Mouse (Mus musculus) heart, postnatal 0 days (tissue): ENCODE measurements around the gene Dapk3. TPM values are rescaled to one million over a fixed set of nuclear protein-coding genes. Genes with fewer than 3 reads are reported as not detected.

Source experiments
- ATAC-seq: fragments of 200-750 bp; cut with Nextera tagmentation; 2 replicates; pipeline ENCODE4 v1.8.0; 2017; ENCODE audit warnings: low read depth, moderate number of reproducible peaks, moderate library complexity; ENCODE audit not compliant: insufficient read depth
- DNase-seq: peaks from one replicate; pipeline ENCODE4 v3.0.0-alpha.2; 2016; ENCODE audit warnings: low spot score
- H3K27ac ChIP-seq: fragments of 300-500 bp; sonication (generic); 2 replicates; pipeline ENCODE4 v1.5.1; 2014; ENCODE audit warnings: low read depth, mild to moderate bottlenecking
- H3K27me3 ChIP-seq: fragments of 300-500 bp; sonication (generic); 2 replicates; pipeline ENCODE4 v1.6.1; 2014; ENCODE audit warnings: low read length, mixed read lengths; ENCODE audit not compliant: control insufficient read depth, insufficient read depth
- H3K36me3 ChIP-seq: fragments of 300-500 bp; sonication (generic); replicated peaks from 2 replicates; pipeline ENCODE4 v1.6.1; 2014; ENCODE audit warnings: low read length, mixed read lengths; ENCODE audit not compliant: control insufficient read depth, insufficient read depth
- H3K4me1 ChIP-seq: fragments of 300-500 bp; sonication (generic); 2 replicates; pipeline ENCODE4 v1.6.1; 2014; ENCODE audit warnings: antibody characterized with exemption; ENCODE audit not compliant: control insufficient read depth, insufficient read depth
- H3K4me2 ChIP-seq: fragments of 300-500 bp; sonication (generic); 2 replicates; pipeline ENCODE4 v1.6.1; 2014; ENCODE audit warnings: low read depth, mild to moderate bottlenecking, low read length, moderate library complexity
- H3K4me3 ChIP-seq: fragments of 300-500 bp; sonication (generic); 2 replicates; pipeline ENCODE4 v1.5.1; 2014; ENCODE audit warnings: low read depth, low read length
- H3K9ac ChIP-seq: fragments of 300-500 bp; sonication (generic); replicated peaks from 2 replicates; pipeline ENCODE4 v1.6.1; 2014; ENCODE audit warnings: low read depth, low read length, mixed read lengths
- H3K9me3 ChIP-seq: fragments of 300-500 bp; sonication (generic); replicated peaks from 2 replicates; pipeline ENCODE4 v1.6.1; 2016; ENCODE audit warnings: low read length; ENCODE audit not compliant: control insufficient read depth
- CTCF ChIP-seq: IDR thresholded peaks from 2 replicates; pipeline ENCODE4 v1.5.1; 2016; ENCODE audit warnings: antibody characterized with exemption, control low read depth, low read depth
- EP300 ChIP-seq: IDR thresholded peaks from 2 replicates; pipeline ENCODE4 v1.6.1; 2016; ENCODE audit warnings: antibody characterized with exemption, low read depth
- WGBS: fragments of 180-500 bp; shearing (Covaris S2); extraction: QIAGEN DNeasy Blood & Tissue Kit; methylation state at CpG from one replicate; pipeline ENCODE4 v1.1.7; 2014; 5-methylcytosine and 5-hydroxymethylcytosine counted together
- polyA plus RNA-seq: library from polyadenylated mRNA; unstranded; fragments of >200 nt; fragmentation: Nextera tagmentation; extraction: Ambion mirVana; gene quantifications from 2 replicates; pipeline ENCODE4 v1.2.1, GENCODE M21; 2015
- total RNA-seq: library from RNA; depleted of rRNA; stranded (reverse); fragments of >200 nt; gene quantifications from 2 replicates; pipeline ENCODE4 v1.2.3, GENCODE M21; 2014; ENCODE audit warnings: low replicate concordance

The Dapk3 gene
- total and polyA plus RNA-seq, 2 experiments from 2014 or later, result 29.0 to 72.7 TPM

GRCm38 (mm10) chr10:81191342-81191982 lies 8.7 kb downstream of the Dapk3 start:
- no peak for DNase-seq
- Histone ChIP-seq H3K9me3 (no peaks in the 10 kb centered on the region), H3K36me3 (peaks cover 22% of the 10 kb centered on the region; the same call in 1 of the 2 replicates), H3K9ac (no peak overlapping the region), H3K27me3 (no peaks in the 10 kb centered on the region), H3K4me2 (peak overlapping the region; percentile 69; the same call in 1 of the 2 replicates), H3K27ac (peak overlapping the region; percentile 98), H3K4me3 (no peak overlapping the region), H3K4me1 (peaks cover 14% of the 10 kb centered on the region; the same call in 1 of the 2 replicates)
- ATAC-seq, result no peak
- TF ChIP-seq CTCF (no peak), EP300 (no peak)
- 74% methylated on average over 18 of the region's 18 CpGs for WGBS

- Histone ChIP-seq H3K4me1 (peaks cover 14% of the 10 kb centered on the region; the same call in 1 of the 2 replicates), H3K9ac (peak overlapping the region; percentile 55), H3K4me2 (peak overlapping the region; percentile 69), H3K9me3 (no peaks in the 10 kb centered on the region), H3K27me3 (no peaks in the 10 kb centered on the region), H3K27ac (peak overlapping the region; percentile 98), H3K36me3 (0 out of 2 replicates have a peak, but pooled peaks cover 12% of the 10 kb centered on the region), H3K4me3 (peak overlapping the region; percentile 54)
- TF ChIP-seq EP300 (no peak), CTCF (no peak)
- ATAC-seq (peak; percentile 70), DNase-seq (peak; percentile 90)
- under 1% methylated on average over 91 of the region's 93 CpGs for WGBS
These were observed 9.6 kb downstream of the Dapk3 start for GRCm38 (mm10) chr10:81192270-81192967.

GRCm38 (mm10) chr10:81192968-81193501 lies 10.2 kb downstream of the Dapk3 start:
- ATAC-seq, result 0 out of 2 replicates have a peak, but pooled peaks have one; percentile 0
- Histone ChIP-seq H3K27ac (peak overlapping the region; percentile 98), H3K36me3 (0 out of 2 replicates have a peak, but pooled peaks cover 6% of the 10 kb centered on the region), H3K9me3 (no peaks in the 10 kb centered on the region), H3K4me3 (peak overlapping the region; percentile 54), H3K27me3 (no peaks in the 10 kb centered on the region), H3K9ac (peak overlapping the region; percentile 55), H3K4me1 (peaks cover 14% of the 10 kb centered on the region; the same call in 1 of the 2 replicates), H3K4me2 (peak overlapping the region; percentile 69)
- 4% methylated on average over 19 of the region's 19 CpGs for WGBS
- DNase-seq, result peak; percentile 62
- TF ChIP-seq CTCF (no peak), EP300 (no peak)

DNA sequence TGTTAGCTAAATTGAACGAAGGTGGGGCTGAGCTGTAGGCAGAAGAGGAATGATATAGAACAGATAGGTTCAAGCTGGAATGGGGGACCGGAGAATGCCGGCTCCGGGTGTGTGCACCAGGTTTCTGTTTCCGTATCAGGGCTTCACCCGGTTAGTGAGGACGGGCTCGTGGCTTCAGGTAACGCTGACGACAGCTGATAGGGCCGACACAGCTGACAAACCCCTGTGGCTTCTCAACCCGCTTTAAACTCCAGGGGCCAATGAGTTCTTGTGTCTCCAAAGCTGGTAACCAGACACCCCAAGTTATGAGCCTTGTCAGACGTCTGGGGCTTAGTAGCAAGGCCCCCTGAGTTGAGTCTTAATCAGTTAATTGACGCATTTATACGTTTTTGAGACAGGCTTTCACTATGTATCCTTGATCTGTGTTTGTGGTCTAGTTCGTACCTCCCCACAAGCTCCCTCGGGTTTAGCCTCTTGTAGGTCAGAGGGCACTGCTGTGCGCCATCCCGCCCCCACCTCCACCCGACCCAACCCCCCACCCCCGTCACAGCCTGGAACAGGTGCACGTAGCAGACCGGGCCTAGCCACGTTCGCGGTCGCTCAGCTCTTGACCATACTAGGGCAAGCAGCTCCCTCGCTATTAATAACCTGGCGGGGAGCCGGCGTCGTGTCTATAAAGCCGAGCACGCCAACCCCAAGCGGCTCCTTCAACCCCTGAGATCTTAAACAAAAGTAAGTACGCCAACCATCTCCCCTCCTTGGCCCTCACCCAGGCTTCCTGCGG lies 11.4 kb downstream of the Dapk3 start:
- H3K4me3 ChIP-seq, result peak overlapping the region; percentile 51
- DNase-seq, result peak; percentile 83

GRCm38 (mm10) chr10:81195300-81195699 lies 12.5 kb downstream of the Dapk3 start:
- Histone ChIP-seq H3K36me3 (no peaks in the 10 kb centered on the region), H3K9me3 (no peaks in the 10 kb centered on the region), H3K27me3 (no peaks in the 10 kb centered on the region), H3K4me1 (peaks cover 23% of the 10 kb centered on the region; the same call in 1 of the 2 replicates), H3K27ac (peak overlapping the region; percentile 98), H3K9ac (peak overlapping the region; percentile 74), H3K4me3 (peak overlapping the region; percentile 51), H3K4me2 (peak overlapping the region; percentile 62)
- DNase-seq (no peak), ATAC-seq (no peak)
- 27% methylated on average over 4 of the region's 4 CpGs for WGBS
- TF ChIP-seq CTCF, result no peak
- TF ChIP-seq EP300, result no peak

More for the DNA sequence above, 11.4 kb downstream of the Dapk3 start:
- 7% methylated on average over 37 of the region's 37 CpGs for WGBS
- TF ChIP-seq EP300 (peak; percentile 91), CTCF (no peak)
- Histone ChIP-seq H3K9me3 (no peaks in the 10 kb centered on the region), H3K27ac (peak overlapping the region; percentile 98), H3K4me1 (peaks cover 17% of the 10 kb centered on the region; the same call in 1 of the 2 replicates), H3K9ac (peak overlapping the region; percentile 74), H3K4me2 (peak overlapping the region; percentile 62), H3K36me3 (no peaks in the 10 kb centered on the region), H3K27me3 (no peaks in the 10 kb centered on the region)
- peak; percentile 67 for ATAC-seq
